Mouse (Mus musculus) left cerebral cortex, adult 8-10 months (tissue): Measurements from ENCODE around the gene Klc4. TPM values are rescaled to one million over a fixed set of nuclear protein-coding genes. Genes with fewer than 3 reads are reported as not detected.

ENCODE experiments used
- DNase-seq, 2 experiments: peaks; one replicate each; pipeline ENCODE4 v3.0.0; 2022; ENCODE audit warnings: low spot score in 2 of 2
- total RNA-seq, 4 experiments: library from RNA; stranded (reverse); gene quantifications; 2 replicates each; pipeline ENCODE4 v1.2.4; 2022

Klc4 gene
- total RNA-seq, 4 experiments from 2014 or later = 20.8 to 23.4 (median 22.5) TPM

GRCm38 (mm10) chr17:46651755-46652547 lies 6.1 kb upstream of the Klc4 start:
- DNase-seq = no peak

- no peak for DNase-seq
Observed at GRCm38 (mm10) chr17:46651292-46651691, 5.5 kb upstream of the Klc4 start.

- peak; percentile 69 to 91 for DNase-seq
Observed at GRCm38 (mm10) chr17:46650232-46651031, 4.6 kb upstream of the Klc4 start, which contains the start of gene Cul7. TSS of gene Cul7 (plus strand) at chr17:46650337.

- DNase-seq = no peak
Observed at GRCm38 (mm10) chr17:46649811-46650210, 4.0 kb upstream of the Klc4 start.

GRCm38 (mm10) chr17:46648436-46648835 lies 2.6 kb upstream of the Klc4 start:
- no peak for DNase-seq

GRCm38 (mm10) chr17:46647279-46647678 lies 1.5 kb upstream of the Klc4 start:
- no peak for DNase-seq

- DNase-seq = no peak
Observed at GRCm38 (mm10) chr17:46646322-46646662, 470 bp upstream of the Klc4 start.

- no peak for DNase-seq
Observed at GRCm38 (mm10) chr17:46644916-46645475, 826 bp downstream of the Klc4 start.

GRCm38 (mm10) chr17:46644152-46644805 lies 1.5 kb downstream of the Klc4 start:
- no peak for DNase-seq

GRCm38 (mm10) chr17:46642060-46642459 lies 3.8 kb downstream of the Klc4 start:
- no peak for DNase-seq

- DNase-seq = no peak
Observed at GRCm38 (mm10) chr17:46639929-46640328, 5.9 kb downstream of the Klc4 start.

GRCm38 (mm10) chr17:46636831-46637523 lies 8.8 kb downstream of the Klc4 start:
- no peak for DNase-seq

GRCm38 (mm10) chr17:46629685-46630441 lies 16.0 kb downstream of the Klc4 start:
- no peak for DNase-seq

GRCm38 (mm10) chr17:46628791-46629684 lies 16.8 kb downstream of the Klc4 start, which contains the start of gene Ptk7:
TSS of gene Ptk7 (minus strand) at chr17:46629504.
- DNase-seq = peak in 1 of 2 experiments; percentile 32

GRCm38 (mm10) chr17:46628471-46628790 lies 17.4 kb downstream of the Klc4 start:
- no peak for DNase-seq

- DNase-seq = no peak
Observed at GRCm38 (mm10) chr17:46627409-46627808, 18.4 kb downstream of the Klc4 start.

- no peak for DNase-seq
Observed at GRCm38 (mm10) chr17:46624598-46624997, 21.2 kb downstream of the Klc4 start.

GRCm38 (mm10) chr17:46623819-46624557 lies 21.8 kb downstream of the Klc4 start:
- no peak for DNase-seq

- no peak for DNase-seq
Observed at GRCm38 (mm10) chr17:46622269-46622668, 23.6 kb downstream of the Klc4 start.
